Mouse (Mus musculus): ENCODE measurements around the gene H2-Eb2.

GRCm38 (mm10) chr17:34285848-34286247 is 39.6 kb upstream of the H2-Eb2 start:
- TF ChIP-seq HCFC1 (IDR thresholded peaks at IDR 0.05; ENCODE audit: borderline replicate concordance, insufficient read depth, low read length) = no peak
- no peak for TF ChIP-seq CHD2 (IDR thresholded peaks at IDR 0.05; ENCODE audit: low read depth, low read length)
- no peak for TF ChIP-seq ZC3H11A (IDR thresholded peaks at IDR 0.05; ENCODE audit: borderline replicate concordance, low read depth, low read length)
